Mouse (Mus musculus) kidney, adult 9 months (tissue): ENCODE data around the gene Pi4k2a.
A peak's percentile ranks its signal among the peaks of the same experiment; 100 is the strongest.

ENCODE experiments used
- DNase-seq: peaks from one replicate; pipeline ENCODE4 v3.0.0; 2022

The Pi4k2a gene

DNA sequence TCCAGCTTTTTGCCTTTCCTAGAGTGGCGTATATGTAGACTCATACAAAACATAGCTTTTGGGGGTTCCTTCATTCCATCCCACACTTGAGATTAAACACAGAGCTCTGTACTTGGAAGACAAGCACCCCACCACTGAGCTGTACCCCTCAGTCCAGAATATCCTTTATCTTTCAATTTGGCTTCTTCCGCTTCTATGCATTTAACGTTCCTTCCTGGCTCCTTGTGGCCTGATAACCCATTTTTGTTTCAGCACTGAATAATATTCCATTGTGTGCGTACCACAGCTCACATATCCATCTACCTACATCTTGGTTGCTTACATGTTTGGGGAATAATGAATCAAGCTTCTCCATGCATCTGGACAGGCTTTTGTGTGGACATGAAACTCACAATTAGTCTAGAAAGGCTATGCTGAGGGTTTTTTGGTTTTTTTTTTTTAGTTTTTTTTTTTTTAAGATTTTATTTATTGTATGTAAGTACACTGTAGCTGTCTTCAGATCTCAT, 47.0 kb downstream of the Pi4k2a start:
- no peak for DNase-seq

- no peak for DNase-seq
Observed at GRCm38 (mm10) chr19:42138517-42139285, 48.4 kb downstream of the Pi4k2a start.

GRCm38 (mm10) chr19:42139724-42140517, 49.7 kb downstream of the Pi4k2a start:
- no peak for DNase-seq

GRCm38 (mm10) chr19:42141998-42142397, 51.7 kb downstream of the Pi4k2a start:
- DNase-seq, result no peak

GRCm38 (mm10) chr19:42142757-42143156, 52.5 kb downstream of the Pi4k2a start:
- no peak for DNase-seq

- DNase-seq, result no peak
Observed at GRCm38 (mm10) chr19:42144067-42144466, 53.8 kb downstream of the Pi4k2a start.

DNA sequence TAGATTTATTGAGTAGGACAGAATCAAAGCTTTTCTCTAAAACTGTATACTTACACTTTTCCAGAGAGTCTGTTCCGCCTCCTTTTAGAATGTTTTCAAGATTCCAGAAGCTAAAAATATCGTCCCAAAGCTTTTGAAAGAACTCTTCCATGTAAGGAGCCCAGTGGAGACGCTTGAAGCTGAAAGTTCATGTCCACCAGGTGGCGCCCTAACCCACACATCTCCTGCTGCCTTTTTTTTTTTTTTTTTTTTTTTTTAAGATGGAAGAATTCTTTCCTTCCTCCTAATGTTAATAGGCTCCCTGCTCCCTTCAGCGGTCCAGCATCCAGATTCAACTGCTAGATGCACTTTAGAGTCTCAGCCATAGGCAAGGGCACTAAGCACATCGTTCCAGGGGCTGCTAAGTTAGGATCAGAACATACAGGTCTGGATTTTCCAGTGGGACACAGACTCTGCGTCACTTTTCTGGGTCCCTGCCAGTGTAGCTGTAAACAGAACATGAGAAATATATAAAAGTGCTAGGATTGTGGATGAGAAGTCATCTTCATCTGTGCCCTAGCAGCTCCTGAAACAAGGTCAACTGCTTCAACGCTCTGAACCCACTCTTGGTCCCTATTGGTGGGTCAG, 54.4 kb downstream of the Pi4k2a start:
- peak; percentile 90 for DNase-seq

DNA sequence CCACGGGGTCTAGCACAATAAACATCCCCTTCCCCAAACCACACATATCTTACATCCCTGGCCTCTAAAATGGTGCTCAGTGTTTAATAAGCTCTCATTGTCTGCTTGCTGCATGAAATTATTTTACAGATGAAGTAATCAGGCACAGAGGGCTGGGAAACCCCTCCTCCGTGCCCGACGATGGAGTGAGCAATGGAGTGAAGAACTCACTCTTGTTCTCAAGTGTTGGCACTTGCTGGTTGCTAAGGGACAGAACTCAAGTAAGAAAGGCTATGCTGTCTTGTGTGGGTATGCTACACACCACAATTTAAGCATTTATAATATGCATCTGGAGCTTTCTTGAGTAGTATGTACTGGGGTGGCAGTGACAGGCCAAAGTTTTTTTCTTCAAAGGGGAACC, 54.9 kb downstream of the Pi4k2a start:
- no peak for DNase-seq

- DNase-seq, result no peak
Observed at GRCm38 (mm10) chr19:42145731-42146130, 55.5 kb downstream of the Pi4k2a start.

- DNase-seq, result peak; percentile 64
Observed at GRCm38 (mm10) chr19:42146276-42147010, 56.2 kb downstream of the Pi4k2a start.

DNA sequence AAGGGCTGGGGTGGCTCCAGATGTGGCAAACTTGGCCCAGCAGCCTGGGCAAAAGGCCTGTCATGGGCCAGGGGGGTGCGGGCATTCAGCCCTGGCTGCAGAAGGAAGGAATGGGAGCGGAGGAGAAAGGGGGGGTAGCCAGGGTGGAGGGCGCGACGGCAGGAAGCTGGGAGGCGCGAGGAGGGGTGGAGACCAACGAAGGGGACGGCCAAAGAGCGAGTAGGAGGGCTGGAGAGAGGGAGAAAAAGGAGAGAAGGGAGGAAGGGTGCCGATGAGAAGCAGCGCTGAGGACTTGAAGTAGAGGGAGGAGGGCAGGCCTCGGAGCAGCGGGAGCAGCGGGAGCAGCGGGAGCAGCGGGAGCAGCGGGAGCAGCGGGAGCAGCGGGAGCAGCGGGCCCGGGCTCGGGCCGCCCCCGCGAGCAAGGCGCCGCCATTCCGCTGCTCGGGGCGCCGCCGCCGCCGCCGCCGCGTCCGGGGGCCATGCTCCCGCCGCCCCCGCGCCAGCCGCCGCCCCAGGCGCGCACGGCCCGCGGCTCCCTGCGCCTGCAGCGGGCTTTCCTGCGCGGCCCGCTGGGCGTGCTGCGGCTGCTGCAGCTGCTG, 57.0 kb downstream of the Pi4k2a start, which contains the start of gene Marveld1:
Marveld1 (plus strand) TSS at position 231 of the 599 bp plus-strand sequence.
- peak; percentile 80 for DNase-seq

GRCm38 (mm10) chr19:42147769-42148568, 57.7 kb downstream of the Pi4k2a start:
- DNase-seq, result peak; percentile 57

- no peak for DNase-seq
Observed at GRCm38 (mm10) chr19:42148569-42148860, 58.2 kb downstream of the Pi4k2a start.

DNA sequence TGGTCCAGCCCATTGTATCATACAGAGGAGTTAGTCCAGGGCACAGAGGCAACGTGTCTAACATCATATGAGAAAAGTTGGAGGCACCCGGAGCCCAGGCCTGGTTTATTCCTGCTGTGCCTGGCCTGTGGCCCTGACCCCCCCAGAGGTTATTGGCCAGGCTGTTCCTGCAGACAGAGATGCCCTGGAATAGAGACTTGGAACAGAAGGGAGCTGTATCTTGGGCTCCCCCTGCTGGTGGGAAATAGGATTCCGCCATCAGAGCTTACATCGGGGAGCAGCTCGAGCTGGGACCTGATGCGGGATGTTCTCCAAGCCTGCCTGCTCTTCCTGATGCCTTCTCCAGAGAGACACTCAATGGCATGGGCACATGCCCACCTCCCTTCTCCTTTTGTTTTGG, 61.7 kb downstream of the Pi4k2a start:
- DNase-seq, result peak; percentile 93

GRCm38 (mm10) chr19:42157493-42158237, 67.4 kb downstream of the Pi4k2a start:
- no peak for DNase-seq

- DNase-seq, result no peak
Observed at GRCm38 (mm10) chr19:42158246-42159017, 68.2 kb downstream of the Pi4k2a start.

DNA sequence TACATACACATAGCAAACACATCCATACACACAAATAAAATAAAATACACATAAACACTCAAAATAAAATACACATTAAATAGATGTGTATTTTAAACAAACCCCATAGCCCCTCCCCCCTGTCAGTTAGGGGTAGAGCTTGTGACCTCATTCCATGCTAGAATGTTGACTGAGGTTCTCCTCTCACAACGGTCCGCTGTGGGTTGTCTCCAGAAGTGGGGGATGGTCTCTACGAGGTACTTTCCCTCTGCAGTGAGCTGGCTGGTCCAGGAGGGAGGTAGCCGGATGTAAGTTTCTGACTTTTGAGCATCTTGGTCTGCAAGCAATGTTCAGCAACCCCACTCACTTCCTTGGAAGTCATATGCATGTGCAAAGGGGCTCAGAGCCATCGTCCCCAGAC, 73.5 kb downstream of the Pi4k2a start, which contains the start of gene Zfyve27:
Zfyve27 (plus strand) TSS at position 188 of the 400 bp plus-strand sequence.
- no peak for DNase-seq

DNA sequence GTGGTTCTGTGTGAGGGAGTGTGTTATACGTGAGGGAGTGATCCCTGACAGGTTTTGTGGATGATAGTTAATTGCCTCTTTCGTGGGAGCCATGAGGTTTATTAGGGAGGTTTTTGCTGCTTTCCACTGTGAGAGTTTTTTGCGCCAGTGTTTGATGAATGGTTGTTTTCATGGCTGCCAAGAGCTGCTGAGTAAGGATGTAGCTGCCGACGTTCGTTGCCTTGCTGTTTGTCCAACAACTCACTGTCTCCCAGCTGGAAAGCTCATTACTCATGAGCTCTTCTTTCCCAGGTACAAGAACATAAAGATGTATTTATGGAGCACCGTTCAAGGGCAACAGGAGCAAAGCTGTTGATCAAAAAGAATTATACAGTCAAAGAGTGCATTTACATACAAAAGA, 73.9 kb downstream of the Pi4k2a start:
- DNase-seq, result no peak

- DNase-seq, result peak; percentile 89
Observed at GRCm38 (mm10) chr19:42166130-42166529, 75.9 kb downstream of the Pi4k2a start.

DNA sequence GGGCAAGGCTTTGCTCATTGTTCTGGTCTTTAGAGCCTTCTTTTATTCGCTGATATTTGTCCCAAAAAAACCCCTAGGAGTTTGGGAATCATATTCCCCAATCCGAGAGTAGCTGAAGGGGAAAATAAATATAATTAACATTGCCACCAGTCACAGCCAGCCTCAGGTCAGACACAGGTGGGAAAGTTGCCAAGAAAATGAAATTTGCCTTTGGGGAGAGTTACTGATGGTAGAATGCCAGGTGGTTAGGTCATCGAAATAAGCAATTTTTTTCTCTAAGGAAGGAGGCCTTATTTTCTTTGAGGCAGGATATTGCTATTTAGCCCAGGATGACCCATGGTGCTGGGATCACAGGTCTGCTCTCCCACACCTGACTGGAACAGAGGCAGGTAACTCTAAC, 76.5 kb downstream of the Pi4k2a start:
- DNase-seq, result no peak
